ENCODE assay signal across 10 mouse cellular contexts in the genomic region with DNA sequence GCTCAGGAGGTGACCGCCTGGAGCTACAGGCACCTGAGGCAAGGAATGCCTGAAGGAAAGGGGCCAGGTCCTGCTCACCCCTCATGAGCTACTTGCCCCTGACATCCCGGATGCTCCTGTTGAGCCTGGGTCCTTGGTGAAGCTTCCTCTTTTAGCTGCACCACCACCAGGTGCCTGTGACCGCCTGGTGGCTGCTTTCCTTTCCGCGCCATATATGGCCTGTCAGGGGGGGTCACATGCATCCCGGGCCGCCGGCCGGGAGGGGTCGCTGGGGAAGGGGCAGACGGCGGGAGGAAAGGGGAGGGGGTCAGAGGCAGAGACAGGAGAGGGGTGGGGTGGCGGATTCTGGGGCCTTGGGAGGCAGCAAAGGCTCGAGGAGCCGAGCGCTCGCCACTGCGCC. TPM values are rescaled to one million over a fixed set of nuclear protein-coding genes. Genes with fewer than 3 reads are reported as not detected.
A peak's percentile ranks its signal among the peaks of the same experiment; 100 is the strongest.
DNase-seq lines count a peak whose midpoint lies in the region; ATAC-seq and TF ChIP-seq lines count a peak whose summit lies in the region.
"Not testable (repeated sequence)": the region's sequence is repeated elsewhere in the genome, so short reads cannot be mapped to it uniquely, and the experiment has no call there.
"Had no signal": no experiment of that assay in that cellular context is flagged by ENCODE, and none has a peak within 500 bp of the region (broad histone marks: within the 10 kb centered on the region; RNA-seq: fewer than 3 reads in every experiment).

No protein-coding gene starts in this region.

- ATAC-seq in forebrain, postnatal 0 days; midbrain, embryonic 13.5 days: not testable (repeated sequence)

- TF ChIP-seq CTCF in forebrain, postnatal 0 days (IDR thresholded peaks at IDR 0.05; ENCODE audit: low read depth): peak; percentile 32

- H3K27ac ChIP-seq in forebrain, postnatal 0 days (ENCODE audit: low read depth, low read length); limb, embryonic 10.5 days; midbrain, embryonic 13.5 days: not testable (repeated sequence)

- H3K4me1 ChIP-seq in forebrain, postnatal 0 days (ENCODE audit: insufficient read depth); limb, embryonic 10.5 days; midbrain, embryonic 13.5 days (replicated peaks): not testable (repeated sequence)

- 9% methylated on average over 12 of the region's 18 CpGs for WGBS in forebrain, postnatal 0 days
- WGBS in limb, embryonic 10.5 days: 5% methylated on average over 17 of the region's 18 CpGs
- 4% methylated on average over 16 of the region's 18 CpGs for WGBS in midbrain, embryonic 13.5 days

- peak overlapping the region; percentile 28 for H3K4me3 ChIP-seq in forebrain, postnatal 0 days (ENCODE audit: low read depth, low read length)
- peak overlapping the region; percentile 40 for H3K4me3 ChIP-seq in limb, embryonic 10.5 days
- H3K4me3 ChIP-seq in midbrain, embryonic 13.5 days (replicated peaks): peak overlapping the region; percentile 41

- H3K36me3 ChIP-seq in forebrain, postnatal 0 days (ENCODE audit: insufficient read depth); limb, embryonic 10.5 days; midbrain, embryonic 13.5 days: not testable (repeated sequence)

- DNase-seq in cerebellum, postnatal 4 days (ENCODE audit: low spot score in 2 of 2): peak; percentile 1 to 19
- DNase-seq in forebrain, postnatal 0 days: peak; percentile 1
- DNase-seq in heart, postnatal 4 days: peak; percentile 18
- DNase-seq in kidney, postnatal 10 days: peak; percentile 8
- DNase-seq in limb, embryonic 10.5 days (ENCODE audit: low spot score): peak; percentile 17
- peak; percentile 1 to 7 for DNase-seq in right cerebral cortex, postnatal 36 days (ENCODE audit: low spot score in 2 of 2)

- 0 out of 2 replicates have a peak overlapping the region, but pooled peaks have one; percentile 28 for H3K9ac ChIP-seq in forebrain, postnatal 0 days
- H3K9ac ChIP-seq in midbrain, embryonic 13.5 days (replicated peaks): 0 out of 2 replicates have a peak overlapping the region, but pooled peaks have one; percentile 49

- not testable (repeated sequence) for H3K27me3 ChIP-seq in forebrain, postnatal 0 days (ENCODE audit: insufficient read depth, low read length); limb, embryonic 10.5 days (ENCODE audit: low read depth, poor library complexity, severe bottlenecking); midbrain, embryonic 13.5 days

- not testable (repeated sequence) for H3K9me3 ChIP-seq in forebrain, postnatal 0 days (ENCODE audit: low read length); limb, embryonic 10.5 days (replicated peaks); midbrain, embryonic 13.5 days

- peak overlapping the region; percentile 69 for H3K4me2 ChIP-seq in forebrain, postnatal 0 days (ENCODE audit: low read depth)
- peak overlapping the region; percentile 67 for H3K4me2 ChIP-seq in midbrain, embryonic 13.5 days (replicated peaks)

RNA-seq across cellular contexts. Expression of a gene that starts 14.7 kb away (rescaled TPM):
- total RNA-seq in forebrain, postnatal 0 days (2014; rRNA removed): 1.9 and 3.0 TPM in 2 replicates
- 0.50 and 1.4 TPM in 2 replicates for polyA plus RNA-seq in forebrain, postnatal 0 days (2015; fragmentation: Nextera tagmentation; extraction: Ambion mirVana)
- not detected for total RNA-seq in heart, postnatal 4 days (2021)
- polyA plus RNA-seq in limb, embryonic 10.5 days (2016; fragmentation: Nextera tagmentation; extraction: Ambion mirVana): not detected in 2 replicates
- polyA plus RNA-seq in midbrain, embryonic 13.5 days (2015; fragmentation: Nextera tagmentation; extraction: Ambion mirVana): 0.27 and 0.46 TPM in 2 replicates
- total RNA-seq: adrenal gland, adult 18-20 months; neutrophil, adult 5-6 weeks had no signal

RNA-seq across cellular contexts. Expression of a gene that starts 17.2 kb away (rescaled TPM):
- not detected in 2 replicates for total RNA-seq in forebrain, postnatal 0 days (2014; rRNA removed)
- polyA plus RNA-seq in forebrain, postnatal 0 days (2015; fragmentation: Nextera tagmentation; extraction: Ambion mirVana): not detected in 2 replicates
- total RNA-seq in heart, postnatal 4 days (2021): under 1 TPM in 1 of 2 experiments, not detected in 1; 0.21 TPM
- not detected in 2 replicates for polyA plus RNA-seq in limb, embryonic 10.5 days (2016; fragmentation: Nextera tagmentation; extraction: Ambion mirVana)
- not detected in 2 replicates for polyA plus RNA-seq in midbrain, embryonic 13.5 days (2015; fragmentation: Nextera tagmentation; extraction: Ambion mirVana)
- total RNA-seq: adrenal gland, adult 18-20 months; neutrophil, adult 5-6 weeks had no signal

RNA-seq across cellular contexts. Expression of a gene that starts 59.7 kb away (rescaled TPM):
- total RNA-seq in forebrain, postnatal 0 days (2014; rRNA removed): not detected in 2 replicates
- polyA plus RNA-seq in forebrain, postnatal 0 days (2015; fragmentation: Nextera tagmentation; extraction: Ambion mirVana): not detected in 2 replicates
- total RNA-seq in heart, postnatal 4 days (2021): not detected
- not detected in 2 replicates for polyA plus RNA-seq in limb, embryonic 10.5 days (2016; fragmentation: Nextera tagmentation; extraction: Ambion mirVana)
- not detected in 2 replicates for polyA plus RNA-seq in midbrain, embryonic 13.5 days (2015; fragmentation: Nextera tagmentation; extraction: Ambion mirVana)
- total RNA-seq: adrenal gland, adult 18-20 months; neutrophil, adult 5-6 weeks had no signal
- polyA plus RNA-seq: cerebellum, adult 2 months had no signal
